Mouse (Mus musculus) E14TG2a.4 (cell line): Measurements from ENCODE around the gene Adipor2.

Source experiments
- CTCF ChIP-seq: conservative IDR thresholded peaks from 2 replicates; pipeline ENCODE4 v1.5.1; 2014; ENCODE audit warnings: low read length
- NANOG ChIP-seq: IDR thresholded peaks from 2 replicates; pipeline ENCODE4 v1.6.1; 2014; ENCODE audit warnings: borderline replicate concordance, low read length, mixed read lengths
- POU5F1 ChIP-seq: IDR thresholded peaks from 2 replicates; pipeline ENCODE4 v1.6.1; 2014; ENCODE audit warnings: low read length, borderline replicate concordance

DNA sequence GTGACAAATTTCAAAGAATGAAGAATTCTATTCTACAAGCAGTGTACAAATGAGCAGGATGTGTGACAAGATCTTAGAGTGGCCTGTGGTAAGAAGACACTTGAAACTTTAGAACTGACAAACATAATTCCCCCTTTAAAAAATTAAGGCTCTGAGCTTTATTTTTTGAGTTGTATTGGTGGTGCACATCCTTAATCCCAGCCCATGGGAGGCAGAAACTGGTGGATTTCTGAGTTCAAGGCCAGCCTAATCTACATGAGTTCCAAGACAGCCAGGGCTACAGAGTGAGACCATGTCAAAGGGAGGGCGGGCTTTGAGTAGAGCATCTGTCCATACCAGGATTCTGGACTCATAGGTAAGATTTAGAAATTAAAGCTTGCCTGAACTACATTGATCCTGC, 30.7 kb downstream of the Adipor2 start:
- TF ChIP-seq CTCF (no peak), POU5F1 (no peak), NANOG (no peak)
